Mouse (Mus musculus): ENCODE results near the gene Gzmb.

GRCm38 (mm10) chr14:56310238-56310637 lies 48.2 kb upstream of the Gzmb start:
- TF ChIP-seq CTCF (IDR thresholded peaks at IDR 0.05; ENCODE audit: insufficient read depth, low read depth, low read length) (no peak), POLR2A (IDR thresholded peaks at IDR 0.05; ENCODE audit: insufficient read depth, low read depth, low read length) (no peak)
